Mouse (Mus musculus) myocyte (in vitro differentiated cells): ENCODE measurements around the gene Zfp128. TPM values are rescaled to one million over a fixed set of nuclear protein-coding genes. Genes with fewer than 3 reads are reported as not detected.
"Not testable (repeated sequence)": the region's sequence is repeated elsewhere in the genome, so short reads cannot be mapped to it uniquely, and the experiment has no call there.

ENCODE experiments used
- H3K27me3 ChIP-seq: one replicate; pipeline ENCODE4 v1.6.1; 2011; ENCODE audit not compliant: control insufficient read depth, insufficient read depth, insufficient read length
- H3K36me3 ChIP-seq: one replicate; pipeline ENCODE4 v1.6.1; 2011; ENCODE audit not compliant: control insufficient read depth, insufficient read depth
- H3K4me2 ChIP-seq: one replicate; pipeline ENCODE4 v1.6.1; 2011; ENCODE audit warnings: low read depth, control low read depth
- H3K4me3 ChIP-seq: one replicate; pipeline ENCODE4 v1.5.1; 2011; ENCODE audit warnings: mild to moderate bottlenecking, control low read depth, moderate library complexity
- H3K79me2 ChIP-seq: one replicate; pipeline ENCODE4 v1.6.1; 2011; ENCODE audit not compliant: control insufficient read depth, insufficient read depth
- H3ac ChIP-seq: one replicate; pipeline ENCODE4 v1.6.1; 2011; ENCODE audit not compliant: control insufficient read depth, insufficient read length
- CEBPB ChIP-seq: IDR thresholded peaks from 2 replicates; pipeline ENCODE4 v1.6.1; 2011; ENCODE audit warnings: mild to moderate bottlenecking, moderate library complexity; ENCODE audit not compliant: poor library complexity, insufficient read depth, severe bottlenecking
- E2F4 ChIP-seq: IDR thresholded peaks from one replicate; pipeline ENCODE4 v1.6.1; 2011; ENCODE audit warnings: mild to moderate bottlenecking, control low read depth, moderate library complexity; ENCODE audit not compliant: insufficient read depth
- MAX ChIP-seq: IDR thresholded peaks from one replicate; pipeline ENCODE4 v1.6.1; 2011; ENCODE audit warnings: low read depth, mild to moderate bottlenecking, control low read depth
- MYOD1 ChIP-seq, 3 experiments: IDR thresholded peaks; one replicate each; pipeline ENCODE4 v1.6.1; 2011; ENCODE audit warnings: control low read depth in 2 of 3, low read depth in 2 of 3, mild to moderate bottlenecking in 2 of 3, moderate library complexity in 1 of 3; ENCODE audit not compliant: insufficient read length in 2 of 3, control insufficient read depth in 1 of 3
- MYOG ChIP-seq, 3 experiments: IDR thresholded peaks; one replicate each; pipeline ENCODE4 v1.6.1; 2011; ENCODE audit warnings: control low read depth in 2 of 3, low read depth in 2 of 3, mild to moderate bottlenecking in 2 of 3; ENCODE audit not compliant: insufficient read length in 2 of 3, control insufficient read depth in 1 of 3, insufficient read depth in 1 of 3
- POLR2A ChIP-seq: IDR thresholded peaks from one replicate; pipeline ENCODE4 v1.6.1; 2011; ENCODE audit warnings: low read depth, mild to moderate bottlenecking, control low read depth, moderate library complexity; ENCODE audit not compliant: insufficient read length
- POLR2AphosphoS2 ChIP-seq: IDR thresholded peaks from one replicate; pipeline ENCODE4 v1.6.1; 2011; ENCODE audit warnings: low read depth, control low read depth; ENCODE audit not compliant: insufficient read length
- REST ChIP-seq: IDR thresholded peaks from one replicate; pipeline ENCODE4 v1.6.1; 2011; ENCODE audit warnings: mild to moderate bottlenecking, control low read depth, moderate library complexity; ENCODE audit not compliant: insufficient read depth, insufficient read length
- SRF ChIP-seq: IDR thresholded peaks from one replicate; pipeline ENCODE4 v1.6.1; 2011; ENCODE audit warnings: low read depth; ENCODE audit not compliant: control insufficient read depth, insufficient read length
- TCF12 ChIP-seq: IDR thresholded peaks from one replicate; pipeline ENCODE4 v1.6.1; 2011; ENCODE audit warnings: mild to moderate bottlenecking, control low read depth; ENCODE audit not compliant: poor library complexity, insufficient read depth, severe bottlenecking
- TCF3 ChIP-seq: IDR thresholded peaks from one replicate; pipeline ENCODE4 v1.6.1; 2011; ENCODE audit warnings: low read depth, control low read depth; ENCODE audit not compliant: insufficient read length
- USF1 ChIP-seq: IDR thresholded peaks from one replicate; pipeline ENCODE4 v1.6.1; 2011; ENCODE audit warnings: low read depth, mild to moderate bottlenecking, control low read depth, moderate library complexity
- polyA plus RNA-seq: library from polyadenylated mRNA; unstranded; fragments of >200 nt; fragmentation: generic; extraction: Trizol; gene quantifications from one replicate; pipeline ENCODE4 v1.2.1, GENCODE M21; 2012; ENCODE audit warnings: missing spikeins

Zfp128 gene
- polyA plus RNA-seq, 1 experiment, result 1.2 TPM

DNA sequence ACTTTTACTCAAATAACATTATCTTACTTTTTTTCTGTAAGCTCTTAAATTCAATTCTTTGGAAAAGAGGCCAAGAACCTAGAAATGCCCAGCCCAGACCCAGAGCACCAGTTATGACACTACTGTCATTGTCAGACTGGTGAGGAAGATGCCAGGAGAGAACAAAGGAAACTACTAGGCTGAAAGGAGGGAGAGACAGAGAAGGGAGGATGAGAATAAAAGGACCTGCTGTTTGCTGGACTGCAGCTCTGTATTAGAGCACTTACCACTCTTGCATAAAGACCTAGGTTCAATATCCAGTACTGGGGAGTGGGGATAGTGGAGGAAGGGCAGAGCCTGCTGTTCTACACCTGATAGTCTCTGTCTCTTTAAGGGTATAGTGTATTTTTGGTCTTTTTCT, 941 bp upstream of the Zfp128 start:
- H3K79me2 ChIP-seq, result no peaks in the 10 kb centered on the region
- H3ac ChIP-seq, result no peak overlapping the region
- peak overlapping the region; percentile 58 for H3K4me3 ChIP-seq
- TF ChIP-seq MYOG (IDR thresholded peaks at IDR 0.05; ENCODE audit: control insufficient read depth in 1 of 3, insufficient read depth in 1 of 3, insufficient read length in 2 of 3, low read depth in 2 of 3) (no peak), SRF (no peak), USF1 (no peak), E2F4 (no peak), CEBPB (no peak), TCF3 (no peak), REST (no peak), MAX (no peak), MYOD1 (IDR thresholded peaks at IDR 0.05; ENCODE audit: control insufficient read depth in 1 of 3, insufficient read length in 2 of 3, low read depth in 2 of 3) (no peak), TCF12 (no peak), POLR2AphosphoS2 (no peak)
- no peak overlapping the region for H3K4me2 ChIP-seq
- no peaks in the 10 kb centered on the region for H3K27me3 ChIP-seq
- H3K36me3 ChIP-seq, result peaks cover under 1% of the 10 kb centered on the region

DNA sequence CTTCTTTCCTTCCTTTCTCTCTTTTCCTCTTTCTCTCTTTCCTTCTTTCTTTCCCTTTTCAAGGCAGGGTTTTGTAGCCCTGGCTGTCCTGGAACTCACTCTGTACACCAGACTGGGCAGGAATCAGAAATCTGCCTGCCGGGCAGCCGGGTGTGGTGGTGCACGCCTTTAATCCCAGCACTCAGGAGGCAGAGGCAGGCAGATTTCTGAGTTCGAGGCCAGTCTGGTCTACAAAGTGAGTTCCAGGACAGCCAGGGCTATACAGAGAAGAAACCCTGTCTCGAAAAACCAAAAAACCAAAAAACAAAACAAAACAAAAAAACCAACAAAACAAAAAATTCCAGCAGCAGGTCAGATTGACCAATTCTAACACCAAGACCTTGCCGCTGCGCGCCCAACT, 480 bp upstream of the Zfp128 start:
- not testable (repeated sequence) for H3K36me3 ChIP-seq, H3ac ChIP-seq, H3K27me3 ChIP-seq, H3K79me2 ChIP-seq
- peak overlapping the region; percentile 86 for H3K4me2 ChIP-seq
- peak overlapping the region; percentile 58 for H3K4me3 ChIP-seq

DNA sequence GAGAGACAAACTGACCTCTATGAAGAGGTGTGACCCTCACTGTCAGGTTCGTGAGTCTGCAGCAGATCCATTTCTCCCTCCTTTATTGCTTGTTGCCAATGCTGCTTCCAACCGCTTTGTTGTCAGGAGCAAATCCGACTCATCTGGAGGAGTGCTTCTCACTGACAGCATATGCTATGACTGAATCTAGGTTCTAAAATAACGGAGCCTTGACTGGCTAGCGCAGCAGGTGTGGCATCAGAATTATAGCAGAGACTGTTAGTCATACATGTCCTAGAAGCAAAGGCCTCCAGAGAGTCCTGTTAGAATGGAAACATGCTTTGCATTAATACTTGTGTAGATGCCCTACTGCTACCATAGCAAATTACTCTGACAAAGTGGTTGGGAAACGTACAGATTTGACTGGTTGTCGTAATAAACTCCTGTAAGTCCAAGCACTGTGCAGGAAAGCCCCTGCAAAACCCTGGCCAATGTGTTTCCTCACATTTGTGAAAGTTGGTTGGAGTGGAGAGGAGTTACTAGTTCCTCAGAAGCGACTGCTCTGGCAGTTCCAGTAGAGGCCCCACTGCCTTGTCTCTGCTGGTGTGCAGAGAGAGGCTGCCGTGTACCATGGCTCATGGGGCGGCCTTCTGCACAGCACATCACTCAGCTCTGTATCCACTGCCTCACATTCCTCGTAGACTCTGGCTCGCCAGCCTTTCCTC, 5.7 kb downstream of the Zfp128 start:
- H3K4me3 ChIP-seq, result no peak overlapping the region
- TF ChIP-seq CEBPB, result no peak
- no peak for TF ChIP-seq POLR2A
- TF ChIP-seq POLR2AphosphoS2, result no peak
- TF ChIP-seq SRF, result no peak
- TF ChIP-seq MYOG (IDR thresholded peaks at IDR 0.05; ENCODE audit: control insufficient read depth in 1 of 3, insufficient read depth in 1 of 3, insufficient read length in 2 of 3, low read depth in 2 of 3), result no peak
- no peak for TF ChIP-seq TCF3
- TF ChIP-seq E2F4, result no peak
- TF ChIP-seq REST, result no peak
- no peak for TF ChIP-seq MYOD1 (IDR thresholded peaks at IDR 0.05; ENCODE audit: control insufficient read depth in 1 of 3, insufficient read length in 2 of 3, low read depth in 2 of 3)
- TF ChIP-seq TCF12, result no peak
- TF ChIP-seq USF1, result no peak
- TF ChIP-seq MAX, result no peak

DNA sequence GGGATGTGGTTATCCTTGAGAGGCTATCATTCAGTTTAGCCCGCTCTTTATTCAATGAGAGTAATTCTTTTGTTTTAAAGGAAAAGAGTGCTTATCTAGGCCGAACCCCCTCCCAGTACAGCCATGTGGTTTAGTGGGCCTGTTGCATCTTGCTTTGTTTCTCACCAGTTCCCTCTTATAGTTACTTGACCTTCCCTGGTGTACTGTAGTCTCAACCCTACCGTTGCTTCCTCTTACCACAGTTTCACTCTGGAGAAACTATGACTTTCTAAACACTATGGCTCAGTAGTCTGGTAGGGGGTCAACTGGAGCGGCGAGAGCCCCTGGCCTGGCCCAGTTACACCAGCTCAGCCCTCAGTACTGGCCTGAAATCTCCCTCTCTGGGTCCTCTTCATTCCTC, 6.6 kb downstream of the Zfp128 start:
- no peak overlapping the region for H3K4me3 ChIP-seq
- H3K4me2 ChIP-seq, result no peak overlapping the region
- no peak for TF ChIP-seq TCF12
- no peak for TF ChIP-seq SRF
- no peak for TF ChIP-seq POLR2AphosphoS2
- TF ChIP-seq USF1, result no peak
- no peak for TF ChIP-seq REST
- no peak for TF ChIP-seq MYOD1 (IDR thresholded peaks at IDR 0.05; ENCODE audit: control insufficient read depth in 1 of 3, insufficient read length in 2 of 3, low read depth in 2 of 3)
- no peak for TF ChIP-seq CEBPB
- no peak for TF ChIP-seq E2F4
- no peak for TF ChIP-seq MYOG (IDR thresholded peaks at IDR 0.05; ENCODE audit: control insufficient read depth in 1 of 3, insufficient read depth in 1 of 3, insufficient read length in 2 of 3, low read depth in 2 of 3)
- no peak for TF ChIP-seq TCF3
- TF ChIP-seq POLR2A, result no peak
- no peak for TF ChIP-seq MAX
- H3K79me2 ChIP-seq, result no peaks in the 10 kb centered on the region
- H3ac ChIP-seq, result no peak overlapping the region
- H3K36me3 ChIP-seq, result peaks cover 15% of the 10 kb centered on the region
- no peaks in the 10 kb centered on the region for H3K27me3 ChIP-seq

More for the DNA sequence above, 5.7 kb downstream of the Zfp128 start:
- Histone ChIP-seq H3K27me3 (no peaks in the 10 kb centered on the region), H3K4me2 (no peak overlapping the region), H3K79me2 (no peaks in the 10 kb centered on the region), H3K36me3 (peaks cover 15% of the 10 kb centered on the region), H3ac (no peak overlapping the region)

DNA sequence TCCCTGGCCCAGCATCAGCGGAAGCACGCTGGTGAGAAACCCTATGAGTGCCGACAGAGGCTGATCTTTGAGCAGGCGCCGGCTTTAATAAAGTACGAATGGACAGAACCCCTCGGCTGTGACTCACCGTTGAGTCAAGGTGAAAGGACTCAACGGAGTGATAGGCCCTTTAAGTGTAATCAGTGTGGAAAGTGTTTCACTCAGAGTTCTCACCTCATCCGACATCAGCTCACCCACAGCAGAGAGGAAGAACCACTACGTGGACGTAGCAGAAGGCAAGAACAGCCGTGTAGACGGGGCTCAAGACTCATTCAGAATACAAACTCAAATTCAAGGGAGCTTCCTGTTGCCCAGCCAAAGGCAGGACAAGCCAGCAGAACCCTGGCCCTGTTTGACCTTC, 10.0 kb downstream of the Zfp128 start:
- no peaks in the 10 kb centered on the region for H3K79me2 ChIP-seq
- H3K4me2 ChIP-seq, result no peak overlapping the region
- no peaks in the 10 kb centered on the region for H3K27me3 ChIP-seq
- peaks cover 6% of the 10 kb centered on the region for H3K36me3 ChIP-seq
- no peak overlapping the region for H3K4me3 ChIP-seq
- TF ChIP-seq TCF3 (no peak), E2F4 (no peak), MYOG (IDR thresholded peaks at IDR 0.05; ENCODE audit: control insufficient read depth in 1 of 3, insufficient read depth in 1 of 3, insufficient read length in 2 of 3, low read depth in 2 of 3) (no peak), USF1 (no peak), MAX (no peak), MYOD1 (IDR thresholded peaks at IDR 0.05; ENCODE audit: control insufficient read depth in 1 of 3, insufficient read length in 2 of 3, low read depth in 2 of 3) (no peak)
- H3ac ChIP-seq, result no peak overlapping the region
